Comparison of ENCODE assay signal across 8 mouse cellular contexts in the genomic region with DNA sequence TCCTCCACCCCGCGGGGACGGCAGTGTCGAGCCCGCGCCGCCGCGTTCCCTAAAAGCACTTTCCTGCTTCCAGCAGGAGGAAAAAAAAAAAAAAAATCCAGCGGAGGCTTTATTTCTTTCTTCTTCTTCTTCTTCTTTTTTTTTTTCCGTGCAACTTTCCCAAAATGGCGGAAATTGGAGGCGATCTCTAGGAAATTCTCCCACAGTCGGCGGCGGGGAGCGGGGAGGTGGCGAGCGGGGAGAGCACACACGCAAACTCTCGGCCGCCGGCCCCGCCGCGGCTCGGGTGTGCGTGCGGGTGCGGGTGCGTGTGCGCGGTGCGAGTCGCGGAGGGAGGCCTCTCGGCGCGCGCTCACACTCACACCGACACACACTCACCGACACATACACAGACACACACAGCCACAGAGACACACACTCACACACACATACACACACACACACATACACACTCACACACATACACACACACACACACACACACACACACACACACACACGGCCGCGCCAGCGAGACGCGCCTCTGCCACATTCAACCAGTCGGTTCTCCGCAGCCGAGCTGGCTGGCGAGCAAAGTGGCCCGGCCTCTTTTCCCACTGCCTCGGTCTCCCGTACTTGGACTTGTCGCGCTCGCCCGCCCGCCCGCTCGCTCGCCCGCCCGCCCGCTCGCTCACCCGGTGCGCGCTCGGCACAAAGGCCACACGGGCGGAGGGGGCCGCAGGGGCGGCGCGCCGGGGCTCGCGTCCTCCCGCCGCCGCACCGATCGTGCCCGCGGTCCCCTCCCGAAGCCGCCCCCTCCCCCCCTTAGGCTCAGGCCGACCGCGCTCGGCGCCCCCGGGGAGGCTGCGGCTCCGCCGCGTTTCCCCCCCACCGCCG. TPM values are rescaled to one million over a fixed set of nuclear protein-coding genes. Genes with fewer than 3 reads are reported as not detected.
DNase-seq lines count a peak whose midpoint lies in the region; ATAC-seq and TF ChIP-seq lines count a peak whose summit lies in the region.

No protein-coding gene starts in this region.

- peak overlapping the region; percentile 72 for H3K4me3 ChIP-seq in embryonic fibroblast, embryonic 13.5 days (ENCODE audit: insufficient read depth, low read length)
- H3K4me3 ChIP-seq in heart, embryonic 14.5 days (ENCODE audit: control insufficient read depth in 1 of 2, insufficient read depth in 1 of 2, low read depth in 1 of 2, low read length in 2 of 2): peak overlapping the region; percentile 59 to 91
- H3K4me3 ChIP-seq in liver, embryonic 16.5 days (ENCODE audit: low read depth, low read length): peak overlapping the region; percentile 73
- H3K4me3 ChIP-seq in neural tube, embryonic 12.5 days: peak overlapping the region; percentile 88
- peak overlapping the region; percentile 89 for H3K4me3 ChIP-seq in testis, adult 2 months (ENCODE audit: control insufficient read depth, low read depth, low read length)

- peak overlapping the region; percentile 90 for H3K9ac ChIP-seq in heart, embryonic 14.5 days (ENCODE audit: low read length)
- H3K9ac ChIP-seq in liver, embryonic 16.5 days (ENCODE audit: low read depth, low read length): peak overlapping the region; percentile 65
- peak overlapping the region; percentile 94 for H3K9ac ChIP-seq in neural tube, embryonic 12.5 days

- H3K27ac ChIP-seq in embryonic fibroblast, embryonic 13.5 days (ENCODE audit: insufficient read depth, low read length): peak overlapping the region; percentile 73; the same call in 1 of the 2 replicates
- peak overlapping the region; percentile 87 to 89 for H3K27ac ChIP-seq in heart, embryonic 14.5 days (replicated peaks in 1 of 2; ENCODE audit: control insufficient read depth in 1 of 2, insufficient read depth in 1 of 2, low read depth in 2 of 2, low read length in 2 of 2)
- peak overlapping the region; percentile 71 for H3K27ac ChIP-seq in liver, embryonic 16.5 days (ENCODE audit: low read length)
- H3K27ac ChIP-seq in neural tube, embryonic 12.5 days: peak overlapping the region; percentile 89
- H3K27ac ChIP-seq in testis, adult 2 months (ENCODE audit: control insufficient read depth, insufficient read depth, low read depth, low read length): peak overlapping the region; percentile 62

- peak; percentile 64 to 72 for DNase-seq in B cell, adult 2 months
- DNase-seq in adrenal gland, postnatal 25 days: peak; percentile 61
- peak; percentile 75 for DNase-seq in kidney, postnatal 10 days

- H3K4me1 ChIP-seq in embryonic fibroblast, embryonic 13.5 days (ENCODE audit: control insufficient read depth, insufficient read depth, low read length): 0 out of 2 replicates have a peak, but pooled peaks cover 9% of the 10 kb centered on the region
- peaks cover 0 to 7% of the 10 kb centered on the region in 2 experiments; a peak in 2 of 4 replicates for H3K4me1 ChIP-seq in heart, embryonic 14.5 days (ENCODE audit: control insufficient read depth in 2 of 2, insufficient read depth in 2 of 2, low read length in 2 of 2)
- peaks cover 2% of the 10 kb centered on the region; the same call in 1 of the 2 replicates for H3K4me1 ChIP-seq in liver, embryonic 16.5 days (ENCODE audit: control insufficient read depth, low read depth, low read length)
- H3K4me1 ChIP-seq in neural tube, embryonic 12.5 days: peaks cover 15% of the 10 kb centered on the region
- peaks cover 3% of the 10 kb centered on the region for H3K4me1 ChIP-seq in testis, adult 2 months (ENCODE audit: control insufficient read depth, insufficient read depth, low read length)

- H3K4me2 ChIP-seq in heart, embryonic 14.5 days (ENCODE audit: low read length): peak overlapping the region; percentile 83
- peak overlapping the region; percentile 74 for H3K4me2 ChIP-seq in liver, embryonic 16.5 days (ENCODE audit: low read depth, low read length)
- peak overlapping the region; percentile 86 for H3K4me2 ChIP-seq in neural tube, embryonic 12.5 days (replicated peaks)

- H3K36me3 ChIP-seq in heart, embryonic 14.5 days (ENCODE audit: control insufficient read depth, insufficient read depth, low read length): no peaks in the 10 kb centered on the region
- H3K36me3 ChIP-seq in liver, embryonic 16.5 days (ENCODE audit: control insufficient read depth, insufficient read depth): no peaks in the 10 kb centered on the region
- H3K36me3 ChIP-seq in neural tube, embryonic 12.5 days: no peaks in the 10 kb centered on the region
- H3K36me3 ChIP-seq in testis, adult 2 months (ENCODE audit: control insufficient read depth, insufficient read depth, low read length): no peaks in the 10 kb centered on the region

- 0% methylated on average over 73 of the region's 101 CpGs for WGBS in heart, embryonic 14.5 days
- WGBS in liver, embryonic 16.5 days (ENCODE audit: insufficient replicate concordance): under 1% methylated on average over 93 of the region's 101 CpGs
- under 1% methylated on average over 84 of the region's 101 CpGs for WGBS in neural tube, embryonic 12.5 days

- no peaks in the 10 kb centered on the region for H3K27me3 ChIP-seq in heart, embryonic 14.5 days (ENCODE audit: control insufficient read depth, insufficient read depth, low read length)
- H3K27me3 ChIP-seq in liver, embryonic 16.5 days (ENCODE audit: control insufficient read depth, insufficient read depth, low read depth, low read length): peaks cover 34% of the 10 kb centered on the region
- H3K27me3 ChIP-seq in neural tube, embryonic 12.5 days (replicated peaks): no peaks in the 10 kb centered on the region
- no peaks in the 10 kb centered on the region for H3K27me3 ChIP-seq in testis, adult 2 months (ENCODE audit: control insufficient read depth, insufficient read depth, low read length)

- TF ChIP-seq CTCF in embryonic fibroblast, embryonic 13.5 days (IDR thresholded peaks at IDR 0.05; ENCODE audit: borderline replicate concordance, insufficient read depth, low read length): no peak
- TF ChIP-seq CTCF in testis, adult 2 months (IDR thresholded peaks at IDR 0.05; ENCODE audit: control insufficient read depth, insufficient read depth, insufficient replicate concordance, low read depth, low read length): no peak

- H3K9me3 ChIP-seq in heart, embryonic 14.5 days (ENCODE audit: control insufficient read depth, low read length): no peaks in the 10 kb centered on the region
- no peaks in the 10 kb centered on the region for H3K9me3 ChIP-seq in liver, embryonic 16.5 days (replicated peaks; ENCODE audit: control insufficient read depth, low read length)
- H3K9me3 ChIP-seq in neural tube, embryonic 12.5 days: no peaks in the 10 kb centered on the region

- ATAC-seq in heart, embryonic 14.5 days (ENCODE audit: insufficient number of reproducible peaks, insufficient read depth, low FRiP score, low read depth): peak; percentile 46
- ATAC-seq in liver, embryonic 16.5 days (ENCODE audit: low read depth): peak; percentile 57
- peak; percentile 68 for ATAC-seq in neural tube, embryonic 12.5 days (ENCODE audit: low FRiP score, low read depth)

- TF ChIP-seq POLR2A in embryonic fibroblast, embryonic 13.5 days (IDR thresholded peaks at IDR 0.05; ENCODE audit: low read depth, low read length): peak; percentile 43
- TF ChIP-seq POLR2A in testis, adult 2 months (IDR thresholded peaks at IDR 0.05; ENCODE audit: control insufficient read depth, low read depth, low read length): no peak

RNA-seq across cellular contexts. Expression of gene L3mbtl3, which starts 1.1 kb away (rescaled TPM):
- total RNA-seq in adrenal gland, postnatal 25 days (2021): 20.4 and 24.4 TPM in 2 replicates
- 17.6 and 22.1 TPM in 2 replicates for polyA plus RNA-seq in embryonic fibroblast, embryonic 13.5 days (2011; ENCODE audit: insufficient read length, low read depth, missing spikeins)
- polyA plus RNA-seq in heart, embryonic 14.5 days (2014; fragmentation: Nextera tagmentation; extraction: Ambion mirVana): 9.6 and 11.6 TPM in 2 replicates
- 1.4 and 1.6 TPM in 2 replicates for polyA plus RNA-seq in liver, embryonic 16.5 days (2015; fragmentation: Nextera tagmentation; extraction: Ambion mirVana)
- polyA plus RNA-seq in neural tube, embryonic 12.5 days (2016; fragmentation: Nextera tagmentation; extraction: Ambion mirVana): 19.3 and 21.2 TPM in 2 replicates
- polyA plus RNA-seq in testis, adult 2 months (2012; rRNA removed): 0.89 and 1.4 TPM in 2 replicates

Comparison
In these comparisons a context has a peak if more than half of its experiments do, and no peak if none do; other contexts are left out.
1. Peak in every context shown above with its lines: DNase-seq, ATAC-seq, H3K4me3 ChIP-seq and H3K27ac ChIP-seq.